Mouse (Mus musculus): Measurements from ENCODE around the gene Rbm3. TPM values are rescaled to one million over a fixed set of nuclear protein-coding genes. Genes with fewer than 3 reads are reported as not detected.

Rbm3 gene
- polyA plus RNA-seq, 1 experiment from 2014 or later: 351 TPM

DNA sequence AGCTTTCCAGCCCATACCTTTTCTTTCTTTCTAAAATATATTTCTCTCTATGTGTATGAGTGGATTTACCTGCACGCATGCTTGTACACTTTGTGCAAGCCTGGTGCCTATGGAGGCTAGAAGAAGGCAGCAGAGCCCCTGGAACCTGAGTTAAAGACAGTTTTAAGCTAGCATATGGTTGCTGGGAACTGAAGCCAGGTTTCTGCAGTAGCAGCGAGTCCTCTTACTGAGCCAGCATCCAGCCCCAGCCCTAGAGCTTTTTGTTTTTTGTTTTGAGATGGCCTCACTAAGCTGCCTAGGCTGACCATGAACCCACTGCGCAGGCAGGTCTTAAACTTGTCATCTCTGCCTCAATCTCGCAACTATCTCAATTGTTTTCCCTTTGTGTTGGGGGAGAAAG, 18.8 kb upstream of the Rbm3 start:
- Histone ChIP-seq H3K4me2 (no peak overlapping the region), H3K4me3 (no peak overlapping the region), H3K27ac (no peak overlapping the region), H3K36me3 (peaks cover 12% of the 10 kb centered on the region), H3K9ac (no peak overlapping the region), H3K9me3 (replicated peaks) (no peaks in the 10 kb centered on the region), H3K27me3 (replicated peaks) (no peaks in the 10 kb centered on the region), H3K4me1 (no peaks in the 10 kb centered on the region)
- WGBS (ENCODE audit: insufficient replicate concordance): 74% methylated on average over 4 of the region's 4 CpGs
- no peak for ATAC-seq

DNA sequence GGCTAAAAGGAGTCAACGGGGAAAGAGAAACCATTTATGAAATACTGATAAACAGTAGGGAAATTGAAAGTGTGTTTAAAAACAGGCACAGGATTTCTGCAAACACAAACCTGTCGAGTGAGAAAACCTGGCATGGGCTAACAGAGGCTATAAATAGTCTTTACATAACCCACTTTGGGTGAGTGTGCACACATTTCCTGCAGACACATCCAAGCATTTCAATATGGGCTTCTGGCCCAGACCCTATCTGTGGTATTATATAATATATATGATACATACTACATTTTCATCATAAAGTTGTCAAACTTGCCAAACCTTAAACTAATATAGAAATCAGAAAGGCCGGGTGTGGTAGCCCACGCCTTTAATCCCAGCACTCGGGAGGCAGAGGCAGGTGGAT, 17.4 kb upstream of the Rbm3 start:
- H3K4me3 ChIP-seq: no peak overlapping the region
- no peak overlapping the region for H3K4me2 ChIP-seq
- peaks cover 6% of the 10 kb centered on the region; the same call in 1 of the 2 replicates for H3K36me3 ChIP-seq
- no peaks in the 10 kb centered on the region for H3K4me1 ChIP-seq
- H3K27me3 ChIP-seq (replicated peaks): no peaks in the 10 kb centered on the region
- no peaks in the 10 kb centered on the region for H3K9me3 ChIP-seq (replicated peaks)
- no peak overlapping the region for H3K27ac ChIP-seq
- H3K9ac ChIP-seq: no peak overlapping the region
- WGBS (ENCODE audit: insufficient replicate concordance): 74% methylated on average over 5 of the region's 5 CpGs
- no peak for ATAC-seq

DNA sequence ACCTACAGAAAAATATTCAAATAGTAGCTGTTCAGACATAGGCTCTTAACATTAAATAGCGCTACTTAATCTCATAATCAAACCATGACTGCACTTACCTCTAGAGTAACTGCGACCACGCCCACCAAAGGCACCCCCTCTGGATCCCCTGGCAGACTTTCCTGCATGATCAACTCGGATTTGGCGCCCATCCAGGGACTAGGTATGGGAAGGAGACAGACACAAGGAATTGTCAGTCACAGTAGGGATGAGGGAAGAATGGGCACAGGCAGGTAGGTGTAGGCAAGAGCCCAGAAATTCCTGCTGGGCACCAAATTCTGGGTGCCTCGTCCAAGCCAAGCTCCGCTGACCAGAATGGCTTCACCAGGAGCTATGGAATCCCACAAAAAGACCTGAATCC, 1.9 kb downstream of the Rbm3 start:
- peaks cover 56% of the 10 kb centered on the region for H3K36me3 ChIP-seq
- 50% methylated on average over 7 of the region's 7 CpGs for WGBS (ENCODE audit: insufficient replicate concordance)
- H3K9me3 ChIP-seq (replicated peaks): no peaks in the 10 kb centered on the region
- H3K4me3 ChIP-seq: peak overlapping the region; percentile 75
- H3K4me1 ChIP-seq: peaks cover 25% of the 10 kb centered on the region
- H3K4me2 ChIP-seq: peak overlapping the region; percentile 89
- peak overlapping the region; percentile 85 for H3K9ac ChIP-seq
- no peaks in the 10 kb centered on the region for H3K27me3 ChIP-seq (replicated peaks)
- no peak for ATAC-seq
- peak overlapping the region; percentile 96 for H3K27ac ChIP-seq

DNA sequence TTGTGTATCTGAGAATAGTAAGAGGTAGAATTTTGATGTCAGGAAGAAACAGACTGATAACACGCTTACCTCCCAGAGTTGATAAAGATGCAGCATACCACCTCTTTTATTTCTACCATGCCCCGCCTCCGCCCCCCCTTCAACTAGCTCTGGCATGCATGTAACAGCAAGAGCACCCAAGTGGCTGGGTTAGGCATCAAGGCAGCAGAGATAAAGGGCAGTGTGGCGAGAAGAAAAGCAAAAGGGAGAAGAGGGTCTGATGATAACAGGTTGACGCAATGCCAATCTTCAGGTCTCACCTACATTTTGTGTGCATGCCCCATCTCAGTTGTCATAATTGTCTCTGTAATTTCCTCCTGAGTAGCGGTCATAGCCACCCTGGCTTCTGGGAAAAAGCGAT, 2.7 kb downstream of the Rbm3 start:
- no peak for ATAC-seq
- Histone ChIP-seq H3K36me3 (peaks cover 64% of the 10 kb centered on the region), H3K9me3 (replicated peaks) (no peaks in the 10 kb centered on the region), H3K9ac (no peak overlapping the region; the same call in 1 of the 2 replicates), H3K4me1 (peaks cover 24% of the 10 kb centered on the region), H3K4me2 (peak overlapping the region; percentile 89), H3K27ac (peak overlapping the region; percentile 40; the same call in 1 of the 2 replicates), H3K27me3 (replicated peaks) (no peaks in the 10 kb centered on the region), H3K4me3 (peak overlapping the region; percentile 75)
- 56% methylated on average over 7 of the region's 7 CpGs for WGBS (ENCODE audit: insufficient replicate concordance)

DNA sequence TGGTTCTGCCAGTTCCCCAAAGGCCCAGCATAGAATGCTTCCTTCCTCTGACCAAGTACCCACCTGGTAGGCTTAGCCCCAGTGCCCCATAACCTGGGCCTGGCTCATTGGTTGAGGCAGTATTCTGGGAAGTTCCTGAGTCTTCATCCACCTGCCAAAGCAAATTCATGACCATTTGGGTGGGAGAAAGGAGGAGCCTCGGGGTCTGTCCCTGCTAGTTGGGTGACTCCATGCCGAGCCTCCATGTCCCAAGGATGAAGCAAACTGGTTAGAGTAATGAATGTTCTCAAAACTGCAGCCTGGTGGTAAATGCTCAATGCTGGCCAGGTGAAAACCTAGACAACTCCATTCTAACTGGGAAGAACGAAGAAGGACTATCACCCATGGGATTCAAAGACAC, 4.6 kb downstream of the Rbm3 start:
- no peaks in the 10 kb centered on the region for H3K9me3 ChIP-seq (replicated peaks)
- no peaks in the 10 kb centered on the region for H3K27me3 ChIP-seq (replicated peaks)
- no peak overlapping the region for H3K4me2 ChIP-seq
- peaks cover 74% of the 10 kb centered on the region for H3K36me3 ChIP-seq
- H3K27ac ChIP-seq: no peak overlapping the region
- WGBS (ENCODE audit: insufficient replicate concordance): 75% methylated on average over 3 of the region's 3 CpGs
- ATAC-seq: no peak
- no peak overlapping the region for H3K4me3 ChIP-seq
- H3K4me1 ChIP-seq: peaks cover 16% of the 10 kb centered on the region
- no peak overlapping the region for H3K9ac ChIP-seq

DNA sequence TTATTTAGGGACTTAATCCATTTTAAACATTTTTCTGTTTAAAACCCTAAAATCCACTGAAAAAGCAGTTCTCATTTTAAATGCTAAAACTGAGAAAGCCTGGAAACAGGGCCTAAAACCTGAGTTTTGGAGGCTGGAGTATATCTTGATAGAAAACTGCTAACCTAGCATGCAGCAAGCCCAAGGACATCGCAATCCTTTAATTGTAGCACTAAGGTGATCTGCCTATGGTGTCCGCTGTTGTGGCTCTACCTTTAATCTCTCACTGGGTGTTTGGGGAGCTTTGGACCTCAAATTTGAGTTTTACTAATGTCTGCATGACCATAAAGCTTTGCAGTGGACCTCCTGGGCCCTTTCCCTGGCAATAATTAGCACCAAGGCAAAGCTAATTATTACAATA, 5.2 kb downstream of the Rbm3 start:
- H3K9ac ChIP-seq: no peak overlapping the region
- no peaks in the 10 kb centered on the region for H3K27me3 ChIP-seq (replicated peaks)
- H3K4me2 ChIP-seq: no peak overlapping the region
- H3K4me3 ChIP-seq: no peak overlapping the region
- ATAC-seq: no peak
- no peak overlapping the region for H3K27ac ChIP-seq
- WGBS (ENCODE audit: insufficient replicate concordance): 83% methylated on average over 2 of the region's 2 CpGs
- peaks cover 16% of the 10 kb centered on the region for H3K4me1 ChIP-seq
- peaks cover 74% of the 10 kb centered on the region for H3K36me3 ChIP-seq
- no peaks in the 10 kb centered on the region for H3K9me3 ChIP-seq (replicated peaks)

DNA sequence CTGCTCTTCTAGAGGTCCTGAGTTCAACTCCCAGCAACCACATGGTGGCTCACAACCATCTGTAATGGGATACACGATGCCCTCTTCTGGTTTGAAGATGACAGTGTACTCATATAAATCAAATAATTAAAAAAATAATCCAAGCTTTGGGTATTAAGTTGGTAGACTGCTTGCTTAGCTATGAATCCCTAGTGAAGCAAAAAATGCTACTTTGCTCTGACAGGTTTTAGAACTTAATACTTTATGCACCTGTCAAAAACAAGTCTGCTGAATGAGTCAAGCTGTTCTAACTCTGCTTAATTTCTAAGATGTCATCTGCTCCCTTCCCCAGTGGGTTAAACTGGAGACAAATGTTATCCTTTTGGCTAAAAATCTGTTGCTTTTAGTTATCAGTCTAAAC, 6.2 kb downstream of the Rbm3 start:
- no peak overlapping the region for H3K9ac ChIP-seq
- no peak overlapping the region for H3K4me2 ChIP-seq
- ATAC-seq: no peak
- H3K27ac ChIP-seq: no peak overlapping the region
- 42% methylated on average over 1 of the region's 1 CpGs for WGBS (ENCODE audit: insufficient replicate concordance)
- H3K27me3 ChIP-seq (replicated peaks): no peaks in the 10 kb centered on the region
- H3K9me3 ChIP-seq (replicated peaks): no peaks in the 10 kb centered on the region
- H3K36me3 ChIP-seq: peaks cover 70% of the 10 kb centered on the region
- peaks cover 16% of the 10 kb centered on the region for H3K4me1 ChIP-seq
- no peak overlapping the region for H3K4me3 ChIP-seq

DNA sequence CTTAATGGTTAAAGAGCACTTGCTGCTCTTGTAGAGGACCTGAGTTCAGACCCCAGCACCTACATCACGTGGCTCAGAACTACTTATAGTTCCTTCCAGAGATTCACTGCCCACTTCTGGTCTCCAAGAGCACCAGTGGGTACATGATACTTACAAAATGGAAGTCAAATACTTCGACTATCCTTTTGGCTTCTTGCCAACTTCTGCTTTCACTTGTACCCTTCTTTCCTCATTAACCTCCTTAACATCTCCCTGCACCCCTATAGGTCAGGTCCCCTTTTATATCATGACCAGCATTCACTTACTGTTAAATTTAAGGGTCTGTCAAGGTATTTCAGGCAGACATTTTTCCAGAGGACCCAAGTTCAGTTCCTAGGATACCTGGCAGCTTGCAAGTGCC, 9.8 kb downstream of the Rbm3 start:
- 41% methylated on average over 2 of the region's 2 CpGs for whole genome bisulfite sequencing (ENCODE audit: insufficient replicate concordance)
- Histone ChIP-seq H3K4me2 (no peak overlapping the region), H3K27ac (no peak overlapping the region), H3K9ac (no peak overlapping the region), H3K9me3 (replicated peaks) (no peaks in the 10 kb centered on the region), H3K27me3 (replicated peaks) (no peaks in the 10 kb centered on the region), H3K4me3 (no peak overlapping the region), H3K36me3 (peaks cover 39% of the 10 kb centered on the region), H3K4me1 (peaks cover 13% of the 10 kb centered on the region)
- ATAC-seq: no peak

DNA sequence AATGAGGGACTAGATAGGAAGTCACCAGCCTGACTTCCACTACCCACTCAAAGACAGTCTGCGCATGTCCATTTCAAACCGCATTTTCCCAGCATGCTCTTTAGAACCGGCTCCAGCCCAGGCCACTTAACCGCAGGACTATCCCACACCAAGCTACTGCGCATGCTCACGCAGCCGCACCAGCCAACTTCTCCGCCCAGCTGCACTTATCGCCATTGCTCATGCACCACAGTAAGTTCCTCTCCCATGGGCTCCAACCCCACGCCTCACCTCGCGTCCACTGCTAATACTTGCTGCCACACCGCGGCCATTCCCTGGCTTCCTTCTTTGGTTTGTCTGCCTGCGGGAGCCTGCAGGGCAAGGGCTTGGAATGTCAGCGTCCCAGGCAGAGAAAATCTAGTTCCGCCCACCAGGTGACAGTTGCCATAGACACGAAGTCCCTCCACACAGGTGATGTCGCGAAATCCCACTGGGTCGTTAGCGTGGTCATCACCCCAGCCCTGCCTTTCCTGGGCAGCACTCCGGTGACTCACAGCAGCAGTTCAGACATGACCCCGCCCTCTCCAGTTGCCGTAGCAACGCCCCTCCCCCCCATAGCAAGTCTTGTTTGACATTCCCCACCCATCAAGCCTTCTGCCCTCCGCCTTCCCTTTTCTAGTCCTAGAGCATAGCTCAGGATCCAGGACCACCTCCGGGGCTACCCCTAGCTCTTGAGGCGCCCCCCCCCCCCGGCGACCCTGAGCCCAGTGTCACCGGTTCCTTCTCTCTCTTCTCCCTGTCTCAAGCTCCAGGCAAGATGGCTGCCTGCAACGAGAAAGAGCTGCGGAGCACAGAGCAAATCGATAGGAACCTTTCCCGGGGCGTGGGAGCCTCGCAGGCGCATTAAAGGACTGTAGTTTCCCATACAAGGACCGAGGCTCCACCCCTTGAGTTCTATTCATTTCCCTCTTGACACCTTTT, 13.4 kb downstream of the Rbm3 start, which contains the start of gene Wdr13:
Gene Wdr13 (minus strand): TSS at position 876 of the 960 bp plus-strand sequence.
- Histone ChIP-seq H3K9ac (peak within 1 kb of the TSS; percentile 71), H3K27ac (peak within 1 kb of the TSS; percentile 97), H3K27me3 (replicated peaks) (no peaks in the 10 kb centered on the region), H3K9me3 (replicated peaks) (no peaks in the 10 kb centered on the region), H3K4me1 (peaks cover 13% of the 10 kb centered on the region), H3K36me3 (peaks cover 33% of the 10 kb centered on the region), H3K4me3 (peak within 1 kb of the TSS; percentile 66), H3K4me2 (peak within 1 kb of the TSS; percentile 77)
- WGBS (ENCODE audit: insufficient replicate concordance): 8% methylated on average over 37 of the region's 40 CpGs
- peak; percentile 88 for ATAC-seq

DNA sequence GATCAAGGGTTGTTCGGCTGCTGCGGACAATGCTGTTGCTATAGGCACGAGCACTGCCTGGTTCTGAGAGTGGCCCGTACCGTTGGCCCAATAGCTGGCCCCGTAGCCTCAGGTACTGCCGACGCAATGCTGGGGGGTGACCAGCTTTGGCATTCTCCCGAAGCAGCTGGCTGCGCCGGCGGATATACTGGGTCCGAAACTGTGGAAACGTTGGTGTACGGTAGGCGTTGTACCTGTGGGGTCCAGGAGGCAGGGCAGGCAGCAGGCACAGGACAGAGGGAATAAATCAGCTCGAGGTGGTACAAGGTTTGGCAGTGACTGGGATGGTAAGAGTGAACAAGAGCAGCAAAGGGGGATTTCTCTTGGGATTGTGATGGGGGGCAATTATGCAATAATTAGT, 14.3 kb downstream of the Rbm3 start:
- Histone ChIP-seq H3K4me2 (peak overlapping the region; percentile 77), H3K27ac (peak overlapping the region; percentile 97), H3K4me1 (peaks cover 13% of the 10 kb centered on the region), H3K36me3 (peaks cover 38% of the 10 kb centered on the region), H3K27me3 (replicated peaks) (no peaks in the 10 kb centered on the region), H3K4me3 (peak overlapping the region; percentile 66), H3K9ac (peak overlapping the region; percentile 50; the same call in 1 of the 2 replicates), H3K9me3 (replicated peaks) (no peaks in the 10 kb centered on the region)
- 83% methylated on average over 17 of the region's 17 CpGs for WGBS (ENCODE audit: insufficient replicate concordance)
- ATAC-seq: no peak

DNA sequence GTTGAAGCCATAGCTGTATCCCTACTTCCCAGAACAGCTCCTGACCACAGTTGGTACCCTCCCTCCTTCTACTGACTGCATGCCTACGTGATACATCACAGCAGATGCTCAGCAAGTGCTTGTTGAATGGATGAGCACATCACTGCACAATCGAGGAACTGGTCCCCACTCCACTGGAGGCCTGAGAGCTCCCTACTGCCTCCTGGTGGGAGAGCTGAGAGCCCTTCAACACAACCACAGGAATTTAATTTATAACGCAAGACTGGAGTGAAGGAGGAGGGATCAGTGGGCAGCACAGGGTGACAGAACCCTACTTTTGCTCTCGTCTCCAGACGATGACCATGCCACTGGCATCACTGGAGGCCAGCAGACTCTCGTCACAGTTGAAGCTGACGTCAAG, 20.4 kb downstream of the Rbm3 start:
- no peak overlapping the region for H3K9ac ChIP-seq

DNA sequence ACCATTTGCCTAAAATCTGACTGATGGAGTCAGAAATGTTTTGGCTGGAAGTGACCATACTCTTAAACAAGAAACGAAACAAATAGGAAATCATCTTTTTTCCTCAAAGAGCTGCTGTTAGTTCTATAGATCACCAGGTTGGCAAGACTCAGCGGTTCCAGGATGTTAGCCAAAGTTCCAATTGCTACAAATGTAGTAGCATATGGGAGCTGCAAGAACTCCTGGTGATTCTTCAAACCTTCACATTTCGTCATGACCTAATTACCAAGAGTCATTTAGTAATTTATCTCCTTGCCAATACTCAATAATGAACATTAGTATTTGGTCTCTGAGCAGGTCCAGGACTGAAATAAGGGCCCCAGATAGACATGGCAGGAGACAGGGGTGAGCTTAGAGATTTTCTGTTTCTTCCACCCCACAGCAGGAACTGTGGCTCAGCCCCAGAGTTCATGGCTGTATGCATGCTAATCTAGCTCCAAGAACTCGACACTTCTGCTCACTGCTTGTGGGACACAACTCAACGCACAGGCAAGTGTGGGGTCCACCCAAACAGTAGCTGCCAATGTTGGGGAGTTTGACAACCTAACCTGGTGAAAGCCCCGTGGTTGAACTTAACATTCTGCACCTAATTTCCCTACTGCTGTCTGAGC, 21.7 kb downstream of the Rbm3 start:
- 70% methylated on average over 6 of the region's 6 CpGs for WGBS (ENCODE audit: insufficient replicate concordance)
- H3K4me1 ChIP-seq: no peaks in the 10 kb centered on the region
- H3K4me3 ChIP-seq: no peak overlapping the region
- H3K27ac ChIP-seq: no peak overlapping the region
- peaks cover 42% of the 10 kb centered on the region for H3K36me3 ChIP-seq
- H3K9me3 ChIP-seq (replicated peaks): no peaks in the 10 kb centered on the region
- ATAC-seq: no peak
- no peak overlapping the region for H3K9ac ChIP-seq
- H3K4me2 ChIP-seq: no peak overlapping the region
- H3K27me3 ChIP-seq (replicated peaks): no peaks in the 10 kb centered on the region

More for the DNA sequence above, 20.4 kb downstream of the Rbm3 start:
- no peaks in the 10 kb centered on the region for H3K27me3 ChIP-seq (replicated peaks)
- H3K9me3 ChIP-seq (replicated peaks): no peaks in the 10 kb centered on the region
- ATAC-seq: no peak
- no peak overlapping the region for H3K4me3 ChIP-seq
- no peak overlapping the region for H3K27ac ChIP-seq
- peaks cover 51% of the 10 kb centered on the region for H3K36me3 ChIP-seq
- WGBS (ENCODE audit: insufficient replicate concordance): 71% methylated on average over 7 of the region's 7 CpGs
- H3K4me1 ChIP-seq: no peaks in the 10 kb centered on the region
- H3K4me2 ChIP-seq: no peak overlapping the region
